Mouse (Mus musculus) liver, embryonic 13.5 days (tissue): ENCODE results near the gene Wdr5b. TPM values are rescaled to one million over a fixed set of nuclear protein-coding genes. Genes with fewer than 3 reads are reported as not detected.
"Not testable (repeated sequence)": the region's sequence is repeated elsewhere in the genome, so short reads cannot be mapped to it uniquely, and the experiment has no call there.

Experiments used
- ATAC-seq: fragments of 200-750 bp; cut with Nextera tagmentation; 2 replicates; pipeline ENCODE4 v1.8.0; 2017; ENCODE audit warnings: low read depth, mild to moderate bottlenecking, moderate number of reproducible peaks, moderate library complexity
- DNase-seq: peaks from one replicate; pipeline ENCODE4 v3.0.0; 2022
- H3K27ac ChIP-seq: fragments of 300-500 bp; sonication (generic); 2 replicates; pipeline ENCODE4 v1.5.1; 2015; ENCODE audit warnings: moderate library complexity, mild to moderate bottlenecking, inconsistent platforms
- H3K27me3 ChIP-seq: fragments of 300-500 bp; sonication (generic); 2 replicates; pipeline ENCODE4 v1.6.1; 2015; ENCODE audit warnings: mild to moderate bottlenecking, inconsistent platforms
- H3K36me3 ChIP-seq: fragments of 300-500 bp; sonication (generic); 2 replicates; pipeline ENCODE4 v1.6.1; 2015; ENCODE audit warnings: mild to moderate bottlenecking, inconsistent platforms
- H3K4me1 ChIP-seq: fragments of 300-500 bp; sonication (generic); replicated peaks from 2 replicates; pipeline ENCODE4 v1.6.1; 2015; ENCODE audit warnings: inconsistent platforms
- H3K4me2 ChIP-seq: fragments of 300-500 bp; sonication (generic); 2 replicates; pipeline ENCODE4 v1.6.1; 2015; ENCODE audit warnings: inconsistent platforms, mild to moderate bottlenecking, moderate library complexity
- H3K4me3 ChIP-seq: fragments of 300-500 bp; sonication (generic); replicated peaks from 2 replicates; pipeline ENCODE4 v1.5.1; 2015; ENCODE audit warnings: mild to moderate bottlenecking, inconsistent platforms
- H3K9ac ChIP-seq: fragments of 300-500 bp; sonication (generic); 2 replicates; pipeline ENCODE4 v1.6.1; 2015; ENCODE audit warnings: mild to moderate bottlenecking, inconsistent platforms
- H3K9me3 ChIP-seq: fragments of 300-500 bp; sonication (generic); replicated peaks from 2 replicates; pipeline ENCODE4 v1.6.1; 2016; ENCODE audit warnings: inconsistent platforms
- WGBS: fragments of 180-500 bp; shearing (Covaris S2); methylation state at CpG from one replicate; pipeline ENCODE4 v1.1.7; 2015; ENCODE audit not compliant: insufficient replicate concordance; 5-methylcytosine and 5-hydroxymethylcytosine counted together
- polyA plus RNA-seq: library from polyadenylated mRNA; unstranded; fragments of >200 nt; fragmentation: Nextera tagmentation; extraction: Ambion mirVana; gene quantifications from 2 replicates; pipeline ENCODE4 v1.2.1, GENCODE M21; 2015

The Wdr5b gene
- polyA plus RNA-seq, 1 experiment from 2014 or later: 2.9 TPM

- 81% methylated on average over 6 of the region's 6 CpGs for WGBS
- H3K27ac ChIP-seq: no peak overlapping the region
- H3K9me3 ChIP-seq: no peaks in the 10 kb centered on the region
- no peaks in the 10 kb centered on the region for H3K4me1 ChIP-seq
- no peak for DNase-seq
- ATAC-seq: no peak
- H3K4me2 ChIP-seq: no peak overlapping the region
- H3K4me3 ChIP-seq: no peak overlapping the region
- H3K36me3 ChIP-seq: peaks cover 65% of the 10 kb centered on the region
- H3K9ac ChIP-seq: no peak overlapping the region
- H3K27me3 ChIP-seq: no peaks in the 10 kb centered on the region
These were observed 10.5 kb downstream of the Wdr5b start for GRCm38 (mm10) chr16:36051491-36051890.

- Histone ChIP-seq H3K27me3 (no peaks in the 10 kb centered on the region), H3K36me3 (peaks cover 48% of the 10 kb centered on the region), H3K9ac (no peak overlapping the region), H3K4me3 (no peak overlapping the region), H3K4me1 (peaks cover 7% of the 10 kb centered on the region), H3K4me2 (no peak overlapping the region), H3K9me3 (no peaks in the 10 kb centered on the region), H3K27ac (no peak overlapping the region)
- ATAC-seq (no peak), DNase-seq (no peak)
- 63% methylated on average over 6 of the region's 6 CpGs for WGBS
These were observed 12.7 kb downstream of the Wdr5b start for GRCm38 (mm10) chr16:36053524-36054275.

GRCm38 (mm10) chr16:36054920-36055319 lies 13.9 kb downstream of the Wdr5b start:
- 85% methylated on average over 8 of the region's 8 CpGs for WGBS
- ATAC-seq (no peak), DNase-seq (no peak)
- Histone ChIP-seq H3K27ac (no peak overlapping the region), H3K4me1 (peaks cover 12% of the 10 kb centered on the region), H3K4me2 (no peak overlapping the region), H3K27me3 (no peaks in the 10 kb centered on the region), H3K4me3 (no peak overlapping the region), H3K36me3 (peaks cover 36% of the 10 kb centered on the region), H3K9ac (no peak overlapping the region), H3K9me3 (no peaks in the 10 kb centered on the region)

GRCm38 (mm10) chr16:36056416-36056815 lies 15.4 kb downstream of the Wdr5b start:
- no peak for DNase-seq
- H3K4me1 ChIP-seq: peaks cover 17% of the 10 kb centered on the region
- H3K27me3 ChIP-seq: no peaks in the 10 kb centered on the region
- no peak overlapping the region for H3K9ac ChIP-seq
- 83% methylated on average over 11 of the region's 11 CpGs for whole genome bisulfite sequencing
- ATAC-seq: no peak
- H3K9me3 ChIP-seq: no peaks in the 10 kb centered on the region
- no peak overlapping the region for H3K4me3 ChIP-seq
- H3K27ac ChIP-seq: no peak overlapping the region
- H3K36me3 ChIP-seq: peaks cover 28% of the 10 kb centered on the region
- no peak overlapping the region for H3K4me2 ChIP-seq

- H3K27me3 ChIP-seq: no peaks in the 10 kb centered on the region
- H3K27ac ChIP-seq: no peak overlapping the region
- H3K4me1 ChIP-seq: peaks cover 28% of the 10 kb centered on the region
- no peak for DNase-seq
- 56% methylated on average over 8 of the region's 8 CpGs for WGBS
- H3K36me3 ChIP-seq: peaks cover 17% of the 10 kb centered on the region
- ATAC-seq: no peak
- no peaks in the 10 kb centered on the region for H3K9me3 ChIP-seq
- H3K9ac ChIP-seq: no peak overlapping the region
- no peak overlapping the region for H3K4me3 ChIP-seq
- no peak overlapping the region for H3K4me2 ChIP-seq
These were observed 17.0 kb downstream of the Wdr5b start for GRCm38 (mm10) chr16:36057933-36058475.

GRCm38 (mm10) chr16:36062534-36062933 lies 21.5 kb downstream of the Wdr5b start:
- H3K9me3 ChIP-seq, H3K36me3 ChIP-seq, H3K4me3 ChIP-seq, DNase-seq, H3K4me2 ChIP-seq, ATAC-seq, H3K27me3 ChIP-seq: not testable (repeated sequence)
- H3K4me1 ChIP-seq: peaks cover 47% of the 10 kb centered on the region
- WGBS: 33% methylated on average over 1 of the region's 1 CpGs
- 0 out of 2 replicates have a peak overlapping the region, but pooled peaks have one; percentile 19 for H3K9ac ChIP-seq
- H3K27ac ChIP-seq: peak overlapping the region; percentile 79

GRCm38 (mm10) chr16:36063315-36063714 lies 22.3 kb downstream of the Wdr5b start:
- DNase-seq: no peak

GRCm38 (mm10) chr16:36064904-36065303 lies 23.9 kb downstream of the Wdr5b start:
- Histone ChIP-seq H3K9ac (no peak overlapping the region), H3K4me3 (no peak overlapping the region), H3K4me2 (no peak overlapping the region), H3K36me3 (peaks cover 15% of the 10 kb centered on the region), H3K4me1 (peaks cover 58% of the 10 kb centered on the region), H3K27ac (no peak overlapping the region), H3K27me3 (no peaks in the 10 kb centered on the region), H3K9me3 (no peaks in the 10 kb centered on the region)
- 78% methylated on average over 5 of the region's 5 CpGs for WGBS
- ATAC-seq (no peak), DNase-seq (no peak)

More at GRCm38 (mm10) chr16:36063315-36063714, 22.3 kb downstream of the Wdr5b start:
- WGBS: 83% methylated on average over 2 of the region's 2 CpGs
- peaks cover 50% of the 10 kb centered on the region for H3K4me1 ChIP-seq
- ATAC-seq: no peak
- H3K9me3 ChIP-seq: no peaks in the 10 kb centered on the region
- peaks cover 10% of the 10 kb centered on the region; the same call in 1 of the 2 replicates for H3K36me3 ChIP-seq
- H3K27ac ChIP-seq: peak overlapping the region; percentile 30
- no peak overlapping the region for H3K9ac ChIP-seq
- H3K4me3 ChIP-seq: no peak overlapping the region
- H3K4me2 ChIP-seq: no peak overlapping the region
- no peaks in the 10 kb centered on the region for H3K27me3 ChIP-seq

GRCm38 (mm10) chr16:36067694-36068093 lies 26.7 kb downstream of the Wdr5b start:
- WGBS: 43% methylated on average over 2 of the region's 2 CpGs
- DNase-seq (no peak), ATAC-seq (no peak)
- Histone ChIP-seq H3K27me3 (no peaks in the 10 kb centered on the region), H3K9me3 (no peaks in the 10 kb centered on the region), H3K27ac (no peak overlapping the region), H3K9ac (no peak overlapping the region), H3K4me2 (no peak overlapping the region), H3K4me1 (peaks cover 55% of the 10 kb centered on the region), H3K4me3 (no peak overlapping the region), H3K36me3 (peaks cover 10% of the 10 kb centered on the region)

- DNase-seq: no peak
- Histone ChIP-seq H3K4me2 (no peak overlapping the region), H3K9me3 (no peaks in the 10 kb centered on the region), H3K27me3 (no peaks in the 10 kb centered on the region), H3K27ac (no peak overlapping the region), H3K4me3 (no peak overlapping the region), H3K36me3 (peaks cover 10% of the 10 kb centered on the region), H3K9ac (no peak overlapping the region), H3K4me1 (peaks cover 52% of the 10 kb centered on the region)
- 79% methylated on average over 3 of the region's 3 CpGs for WGBS
- no peak for ATAC-seq
These were observed 27.4 kb downstream of the Wdr5b start for GRCm38 (mm10) chr16:36068356-36068755.

GRCm38 (mm10) chr16:36069819-36070575 lies 29.0 kb downstream of the Wdr5b start:
- Histone ChIP-seq H3K4me1 (peaks cover 49% of the 10 kb centered on the region), H3K27ac (no peak overlapping the region)
- WGBS: 49% methylated on average over 9 of the region's 9 CpGs

More at GRCm38 (mm10) chr16:36069819-36070575, 29.0 kb downstream of the Wdr5b start:
- H3K27me3 ChIP-seq: no peaks in the 10 kb centered on the region
- no peak for DNase-seq
- H3K9me3 ChIP-seq: no peaks in the 10 kb centered on the region
- peak overlapping the region; percentile 81 for H3K4me3 ChIP-seq
- peak overlapping the region; percentile 91 for H3K9ac ChIP-seq
- H3K36me3 ChIP-seq: peaks cover 10% of the 10 kb centered on the region
- ATAC-seq: no peak
- peak overlapping the region; percentile 89 for H3K4me2 ChIP-seq
